Mouse (Mus musculus) CD4-positive, CD25-positive, alpha-beta regulatory T cell, adult 2 months (primary cell): ENCODE data around the gene Tmem110.

Experiments
- DNase-seq: peaks from one replicate; pipeline ENCODE4 v3.0.0-alpha.2; 2012; ENCODE audit warnings: low read depth, low spot score

Tmem110 gene

DNA sequence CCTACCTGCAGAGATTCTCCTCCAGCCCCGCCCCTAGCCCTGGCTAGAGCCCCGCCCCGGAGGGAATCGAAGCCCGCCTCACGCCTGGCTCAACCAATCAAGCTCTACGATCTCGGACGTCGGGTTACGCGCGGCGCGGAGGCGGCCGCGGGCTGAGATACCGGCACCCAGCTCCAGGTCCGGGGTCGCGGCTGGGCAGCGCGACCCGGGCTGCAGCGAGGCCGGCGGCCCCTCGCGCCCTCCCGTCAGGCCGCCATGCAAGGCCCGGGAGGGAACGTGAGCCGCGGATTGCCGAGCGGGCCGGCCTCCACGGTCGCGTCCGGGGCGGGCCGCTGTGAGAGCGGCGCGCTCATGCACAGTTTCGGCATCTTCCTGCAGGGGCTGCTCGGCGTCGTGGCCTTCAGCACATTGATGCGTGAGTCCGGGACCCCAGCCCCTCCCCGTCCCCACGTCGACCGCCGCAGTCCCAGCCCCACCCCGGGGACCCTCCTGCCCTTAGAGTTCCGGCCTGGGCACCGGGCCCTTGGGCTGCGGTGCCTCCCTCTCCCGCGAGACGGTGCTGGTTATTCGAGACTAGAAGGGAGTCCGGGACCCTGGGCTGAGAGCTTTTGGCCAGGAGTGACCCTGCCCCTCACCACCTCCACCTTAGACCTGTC lies at the start of gene Tmem110:
Gene Tmem110 (plus strand): TSS at position 115 of the 656 bp plus-strand sequence.
- peak; percentile 90 for DNase-seq

DNA sequence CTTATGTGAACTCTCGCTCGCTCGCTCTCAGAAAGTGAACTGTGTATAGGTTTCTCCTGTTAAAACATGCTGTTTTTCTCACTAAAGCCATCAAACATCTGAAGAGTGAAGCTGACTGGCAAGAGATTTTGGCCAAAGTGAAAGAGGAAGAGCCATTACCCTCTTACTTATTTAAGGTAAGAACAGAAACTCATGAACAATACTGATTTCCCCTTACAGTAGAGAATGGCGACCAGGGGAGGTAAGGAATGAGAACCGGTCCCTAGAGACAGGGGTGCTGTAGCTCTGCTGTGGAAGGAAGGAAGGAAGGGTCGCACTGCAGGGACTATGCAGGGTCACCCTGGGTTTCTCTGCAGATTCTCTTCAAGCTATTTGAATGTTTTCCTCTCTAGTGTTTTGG lies 40.8 kb upstream of the Tmem110 start:
- DNase-seq = no peak

DNA sequence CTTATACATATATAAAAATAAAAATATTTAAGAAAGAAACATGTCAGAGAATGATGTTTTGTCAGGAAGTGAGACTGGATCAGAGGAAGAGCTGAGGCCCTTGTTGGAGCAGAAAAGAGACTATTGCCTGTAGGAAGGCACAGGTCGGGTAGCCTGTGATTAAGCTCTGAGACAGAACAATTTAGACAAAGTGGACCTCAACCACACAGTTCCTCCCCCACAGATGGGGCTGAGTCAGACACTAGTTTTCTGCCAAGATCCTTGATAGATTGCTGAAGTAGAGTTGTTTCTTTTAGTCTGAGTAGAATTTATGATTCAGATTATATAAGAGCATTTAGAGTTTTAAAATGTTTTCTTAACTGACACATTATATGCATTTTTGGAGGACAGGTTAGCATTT lies 35.9 kb upstream of the Tmem110 start:
- DNase-seq = no peak

DNA sequence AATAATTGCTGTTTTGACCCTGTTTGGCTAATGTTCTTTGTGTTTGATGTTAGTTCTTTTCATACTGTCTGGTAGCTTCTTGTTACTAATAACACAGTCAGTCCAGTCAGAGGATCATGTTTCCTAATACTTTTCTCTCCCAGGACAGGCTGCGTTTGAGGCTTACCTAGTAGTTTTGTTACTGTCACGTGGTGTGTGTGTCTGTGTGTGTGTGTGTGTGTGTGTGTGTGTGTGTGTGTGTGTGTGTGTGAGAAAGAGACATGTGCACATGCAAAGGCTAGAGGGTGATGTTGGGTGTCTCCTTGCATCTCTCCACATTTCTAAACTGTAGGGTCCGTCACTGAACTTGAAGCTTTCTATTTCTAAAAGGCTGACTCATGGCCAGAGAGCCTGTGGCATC lies 32.5 kb upstream of the Tmem110 start:
- DNase-seq = no peak

DNA sequence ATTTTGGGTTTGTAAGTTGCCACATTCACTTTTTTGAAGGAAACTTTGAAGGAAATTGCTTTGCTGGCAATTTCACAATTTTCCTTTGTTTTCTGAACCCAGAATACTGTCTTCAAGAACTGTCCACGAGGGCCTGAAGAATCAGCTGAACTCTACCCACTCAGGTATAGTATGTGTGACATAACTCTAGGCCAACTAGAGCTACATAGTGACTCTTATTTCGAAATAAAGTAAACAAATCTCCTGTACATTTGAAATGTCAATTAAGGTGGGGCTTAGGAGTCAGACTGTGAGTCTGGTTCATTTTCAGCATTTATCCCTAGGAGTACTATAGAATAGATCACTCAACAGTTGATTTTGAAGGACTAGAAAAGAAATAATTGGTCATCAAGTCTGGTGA lies 23.6 kb upstream of the Tmem110 start:
- no peak for DNase-seq

DNA sequence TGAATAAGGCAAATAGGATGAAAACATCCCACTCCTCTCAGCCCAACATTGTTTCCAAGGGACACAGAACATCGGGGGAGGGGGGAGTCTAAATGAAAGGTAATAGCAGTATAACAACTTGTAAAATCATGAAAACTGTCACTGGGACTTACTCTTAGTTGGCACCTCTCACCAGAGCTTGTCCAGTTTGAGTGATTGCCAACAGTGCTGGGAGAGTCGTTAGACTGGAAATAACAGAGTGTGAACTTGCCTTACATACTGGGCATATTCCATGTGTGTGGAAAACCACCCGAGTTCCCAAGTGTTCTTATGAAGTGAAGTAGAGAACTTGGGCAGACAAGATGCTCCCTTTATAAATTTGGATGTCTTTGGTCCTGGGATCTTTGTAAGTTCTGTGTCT lies 4.3 kb upstream of the Tmem110 start:
- no peak for DNase-seq

DNA sequence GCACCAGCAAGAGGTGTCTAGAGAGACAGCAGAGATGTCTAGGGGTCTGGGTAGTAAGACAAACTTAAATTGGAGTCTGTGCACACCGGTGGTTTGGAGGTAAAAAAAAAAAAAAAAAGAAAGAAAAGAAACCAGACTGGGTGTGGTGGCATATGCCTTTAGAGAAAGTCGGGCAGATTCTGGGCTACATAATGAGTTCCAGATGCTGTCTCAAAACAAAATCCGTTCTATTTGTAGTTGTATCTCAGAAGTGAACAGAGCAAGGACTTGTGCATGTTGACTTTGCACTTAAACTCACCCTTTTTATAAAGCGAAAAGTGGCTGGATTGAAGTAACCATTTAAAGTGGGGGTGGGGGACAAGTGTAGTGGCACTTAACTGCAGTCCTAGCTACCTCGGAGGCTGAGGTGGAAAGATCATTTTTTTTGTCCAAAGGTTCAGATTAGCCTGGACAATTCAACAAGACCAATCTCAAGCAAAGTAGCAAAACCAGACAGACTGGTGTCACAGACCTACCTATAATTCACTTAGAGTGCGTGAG lies 864 bp upstream of the Tmem110 start:
- no peak for DNase-seq

DNA sequence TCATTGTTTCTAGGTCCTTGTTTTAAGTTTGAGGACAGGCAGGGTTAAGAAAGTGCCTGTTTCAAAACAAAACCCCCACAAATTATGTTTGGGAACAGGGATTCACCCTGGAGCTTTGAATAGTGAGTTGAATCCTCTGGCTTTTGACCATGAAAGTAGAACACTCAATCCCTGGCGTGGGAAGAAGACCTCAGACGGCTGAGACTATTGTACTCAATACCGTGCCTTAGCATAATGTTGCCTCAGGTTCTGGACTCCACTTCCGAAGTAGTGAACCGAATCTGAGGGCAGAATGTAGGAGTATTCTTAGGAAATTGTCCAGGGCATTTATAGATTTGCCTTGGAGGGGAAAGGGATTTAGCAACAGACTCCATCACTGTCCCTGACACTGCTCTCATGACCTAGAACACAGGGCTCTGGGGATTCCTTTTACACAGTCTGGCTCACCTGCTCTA lies 342 bp upstream of the Tmem110 start:
- DNase-seq = no peak

DNA sequence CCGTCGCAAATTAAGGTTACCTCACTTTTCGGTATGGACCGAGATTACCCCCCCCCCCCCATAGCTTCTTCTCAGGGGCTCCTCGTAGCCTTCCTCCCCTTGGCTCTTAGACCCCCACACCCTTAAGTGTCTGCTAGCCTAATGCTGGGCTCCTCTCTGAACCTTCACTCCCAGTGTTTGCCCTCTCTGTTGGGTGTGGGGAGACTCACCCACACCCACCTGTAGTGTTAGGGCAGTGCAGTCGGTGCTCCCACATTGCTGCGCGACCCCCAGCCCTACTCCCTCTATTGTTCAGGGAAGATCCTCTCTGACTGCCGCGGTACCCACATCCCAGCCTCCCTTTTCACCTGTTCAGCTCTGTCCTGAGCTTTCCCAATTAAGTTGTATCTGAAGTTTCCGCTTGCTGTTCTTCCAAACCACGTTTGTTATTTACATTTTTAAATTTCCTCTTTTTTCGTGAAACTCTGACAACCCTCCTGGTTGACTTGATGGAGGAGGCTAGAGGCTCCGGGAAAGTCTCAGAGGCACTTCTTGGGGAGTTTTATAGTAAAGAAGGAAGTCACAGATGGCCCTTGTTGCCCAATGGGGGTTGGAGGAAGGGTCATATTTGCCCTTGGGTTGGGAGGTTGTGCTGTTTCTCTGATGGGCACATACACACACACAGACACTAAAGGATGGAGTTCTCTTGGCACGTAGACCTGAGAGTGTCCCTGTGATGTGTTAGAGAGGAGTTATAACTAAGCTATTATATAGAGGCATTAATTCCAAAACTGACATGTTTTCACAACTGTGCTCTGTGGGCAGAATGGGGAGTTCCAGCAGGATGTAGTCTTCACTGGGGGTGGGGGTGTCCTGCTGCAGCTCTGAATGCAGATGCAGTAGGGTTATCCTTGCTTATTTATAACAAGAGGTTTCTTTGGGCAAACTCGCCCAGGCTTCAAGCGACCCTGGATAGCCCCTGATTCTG lies 1.1 kb downstream of the Tmem110 start:
- DNase-seq = peak; percentile 25

DNA sequence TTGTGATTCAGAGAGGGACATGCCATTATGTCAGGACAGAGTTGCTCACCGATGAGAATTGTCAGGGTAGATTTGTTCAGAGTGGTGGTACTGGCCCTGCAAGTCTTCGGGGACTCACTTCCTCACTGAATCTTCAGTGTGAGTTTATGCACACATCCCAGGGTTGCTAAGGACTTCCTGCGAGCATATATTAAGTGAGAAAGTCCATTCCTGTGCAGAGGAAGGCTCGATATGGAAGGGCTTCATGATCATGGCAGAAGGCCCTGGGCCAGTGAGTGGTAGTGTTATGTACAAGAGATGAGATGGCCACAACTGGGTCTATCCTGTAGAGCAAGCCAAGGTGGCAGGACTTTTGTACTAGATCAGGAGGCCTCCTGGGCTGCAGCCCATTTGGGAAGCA lies 2.1 kb downstream of the Tmem110 start:
- DNase-seq = no peak

DNA sequence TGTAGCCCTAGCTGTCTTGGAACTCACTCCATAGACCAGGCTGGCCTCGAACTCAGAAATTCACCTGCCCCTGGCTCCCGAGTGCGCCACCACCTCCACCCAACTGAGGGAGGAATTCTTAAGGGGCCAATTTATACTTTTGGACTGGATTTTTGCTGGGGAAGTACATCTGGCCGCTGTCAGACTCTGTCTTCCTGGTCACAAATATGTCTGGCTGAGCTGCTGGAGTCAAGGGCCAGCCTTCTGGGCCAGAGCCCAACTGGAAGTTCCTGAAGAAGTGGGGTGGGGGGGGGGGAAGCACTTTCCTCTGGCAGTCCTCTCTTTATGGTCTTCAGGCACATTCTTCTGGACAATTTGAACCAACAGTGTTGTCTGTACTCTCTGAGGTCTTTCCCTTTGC lies 2.7 kb downstream of the Tmem110 start:
- no peak for DNase-seq

DNA sequence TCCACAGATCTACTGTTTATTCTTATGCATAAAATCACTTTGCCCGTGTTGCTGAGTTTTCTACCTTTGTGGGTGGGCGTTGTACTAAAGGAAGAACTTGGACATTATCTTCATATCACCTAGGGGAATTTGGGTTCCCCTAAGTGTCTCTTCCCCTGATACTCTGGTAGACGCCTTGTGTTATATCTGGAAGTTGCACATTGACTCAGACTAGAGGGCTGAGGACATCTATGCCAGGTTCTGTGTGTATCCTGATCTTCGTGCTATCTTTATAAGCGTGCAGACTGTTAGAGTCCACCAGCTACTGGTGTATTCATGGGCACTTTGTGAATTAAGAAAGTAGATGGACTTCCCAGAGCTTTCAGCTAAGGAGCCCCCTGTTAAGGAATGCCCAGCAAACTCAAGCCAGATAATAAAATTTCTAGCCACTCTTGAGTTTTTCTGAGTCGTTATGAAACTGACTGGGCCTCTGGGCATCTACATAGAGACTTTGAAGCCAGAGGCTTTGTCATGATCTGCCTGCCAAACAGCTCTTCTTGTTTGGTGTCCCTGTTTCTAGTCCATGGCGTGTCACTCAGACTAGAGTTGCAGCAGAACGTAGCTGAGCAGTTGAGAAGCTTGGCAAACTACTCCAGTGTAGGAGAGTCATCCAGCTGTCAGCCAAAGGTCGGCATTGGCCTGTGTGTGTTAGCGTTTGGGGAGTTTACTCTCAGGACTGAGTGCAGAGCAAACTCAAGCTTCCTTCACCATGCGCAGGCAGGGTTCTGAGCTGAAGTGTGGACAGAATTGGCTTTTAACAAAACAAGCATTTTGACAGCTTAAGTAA lies 3.5 kb downstream of the Tmem110 start:
- DNase-seq = no peak

DNA sequence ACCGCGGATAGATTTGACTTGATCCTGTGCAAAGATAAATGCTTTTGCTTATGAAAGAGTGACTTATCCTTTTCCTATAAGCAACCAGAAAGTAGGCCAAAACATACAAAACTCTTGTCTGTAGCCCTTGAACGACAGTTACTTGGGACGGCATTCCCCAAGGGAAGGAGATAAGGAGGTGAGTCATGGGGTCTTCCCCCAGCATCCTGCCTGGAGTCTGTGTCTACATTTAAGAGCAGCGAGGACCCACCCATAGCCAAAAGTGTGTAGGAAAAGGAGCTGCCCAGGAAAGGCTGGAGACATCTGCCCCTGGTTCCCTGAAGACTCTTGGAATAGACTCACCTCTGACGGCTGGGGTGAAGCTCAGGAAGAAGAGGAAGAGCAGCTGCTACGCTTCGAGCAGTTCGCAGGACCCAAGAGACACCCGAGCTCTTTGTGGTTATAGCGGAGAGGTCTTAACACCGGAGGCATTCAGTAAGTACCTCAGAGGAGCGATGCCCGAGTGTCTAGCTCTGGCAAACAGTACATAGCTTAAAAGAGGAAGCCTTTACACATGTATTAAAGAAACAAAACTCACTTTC lies 12.1 kb downstream of the Tmem110 start:
- no peak for DNase-seq

DNA sequence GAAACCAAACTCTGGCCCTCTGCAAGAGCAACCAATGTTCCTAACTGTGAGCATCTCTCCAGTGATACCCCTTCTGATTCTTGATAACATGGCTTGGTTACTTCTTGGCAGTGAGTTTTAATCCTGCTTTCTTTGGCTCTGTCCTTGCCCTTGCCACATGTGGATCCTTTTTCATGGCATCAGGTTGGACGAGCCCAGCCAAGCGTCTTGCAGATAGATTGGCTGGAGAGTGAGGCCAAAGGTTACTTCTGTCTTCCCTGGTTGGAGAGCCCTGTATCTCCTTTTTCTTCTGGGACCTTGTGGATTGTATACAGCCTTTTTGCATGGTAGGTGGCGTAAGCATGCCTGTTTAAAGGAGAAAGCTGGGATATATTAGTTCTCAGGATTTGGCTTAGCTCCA lies 18.3 kb downstream of the Tmem110 start:
- no peak for DNase-seq

DNA sequence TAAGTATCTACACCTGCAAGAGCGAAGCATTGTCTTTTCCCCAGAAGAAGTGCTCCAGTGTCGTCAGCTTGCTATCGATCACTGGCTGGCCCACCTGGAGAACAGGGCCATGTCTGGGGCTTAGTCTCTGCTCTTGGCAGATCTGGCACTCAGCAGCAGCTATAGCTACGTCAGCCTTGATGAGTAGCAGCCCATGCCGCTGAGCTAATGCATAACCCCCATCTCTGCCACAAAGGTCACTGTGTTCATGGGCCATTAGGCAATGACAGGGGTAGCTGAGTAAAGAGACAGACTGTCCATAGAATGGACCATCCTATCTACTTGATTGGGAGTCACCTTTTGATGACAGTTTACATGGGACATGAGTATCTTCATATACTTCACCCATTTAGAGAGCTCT lies 25.1 kb downstream of the Tmem110 start:
- no peak for DNase-seq

DNA sequence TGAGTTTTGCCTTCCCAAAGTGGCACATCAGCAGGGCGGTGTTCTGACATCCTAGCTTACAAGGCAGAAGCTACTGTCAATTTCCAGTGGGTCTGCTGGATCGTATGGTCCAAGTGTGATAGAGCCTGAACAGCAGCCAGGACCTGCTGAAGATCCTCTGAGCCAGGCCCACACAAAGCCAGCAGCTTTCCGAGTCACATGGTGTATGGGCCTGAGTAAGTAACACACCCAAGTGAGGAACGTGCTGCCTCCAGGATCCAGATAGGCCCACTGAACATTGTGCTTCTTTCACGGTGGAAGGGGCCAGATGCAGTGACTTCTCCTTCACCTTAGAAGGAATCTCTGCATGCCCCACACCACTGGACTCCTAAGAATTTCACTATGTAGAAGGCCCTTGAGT lies 26.9 kb downstream of the Tmem110 start:
- DNase-seq = no peak

DNA sequence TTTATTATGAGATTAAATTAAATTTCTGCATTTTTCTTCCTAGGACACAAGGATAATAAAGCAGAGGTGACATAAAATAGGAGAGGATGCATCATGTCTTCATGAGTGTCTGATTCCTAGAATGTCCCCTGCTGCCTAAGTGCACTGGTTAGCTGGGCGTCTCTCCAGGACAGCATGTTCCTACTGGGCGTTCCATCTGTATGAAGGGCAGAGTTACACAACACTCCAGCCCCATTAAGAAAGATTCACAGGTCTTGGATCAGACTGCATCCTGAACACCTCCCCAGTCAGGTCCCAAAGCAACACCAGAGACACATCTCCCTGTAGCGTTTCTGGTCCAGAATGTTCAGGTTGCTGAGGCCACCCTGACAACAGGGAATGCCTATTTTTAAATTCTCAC lies 29.9 kb downstream of the Tmem110 start:
- DNase-seq = no peak

DNA sequence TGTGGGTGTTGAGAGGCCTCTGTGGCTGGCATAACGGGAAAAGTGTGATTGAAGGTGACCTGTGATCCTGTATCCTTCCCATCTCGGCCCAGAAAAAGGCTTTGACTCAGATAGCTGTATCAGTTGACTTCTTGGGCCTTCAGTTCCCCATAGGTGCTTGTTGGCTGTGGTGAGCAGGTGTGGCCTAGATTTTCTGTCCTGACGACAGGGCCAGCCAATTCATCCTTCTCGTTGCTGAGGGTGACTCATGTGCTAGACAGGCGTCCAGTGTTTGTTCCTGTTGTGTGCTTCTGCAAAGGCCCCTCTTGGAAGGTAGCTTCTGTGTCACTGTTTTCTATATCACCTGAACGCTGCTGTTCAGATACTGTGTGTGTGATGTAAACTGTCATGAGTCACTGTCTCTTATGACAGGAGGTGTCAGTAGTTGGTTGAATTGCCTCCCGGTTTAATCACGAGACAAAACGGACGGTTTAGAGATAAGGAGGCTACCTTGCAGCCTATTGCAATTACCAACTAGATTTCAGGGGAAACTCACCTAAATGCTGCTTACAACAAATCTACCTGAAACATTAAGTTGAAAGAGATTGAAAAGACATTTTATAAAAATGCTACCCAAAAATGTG lies 31.6 kb downstream of the Tmem110 start:
- no peak for DNase-seq

DNA sequence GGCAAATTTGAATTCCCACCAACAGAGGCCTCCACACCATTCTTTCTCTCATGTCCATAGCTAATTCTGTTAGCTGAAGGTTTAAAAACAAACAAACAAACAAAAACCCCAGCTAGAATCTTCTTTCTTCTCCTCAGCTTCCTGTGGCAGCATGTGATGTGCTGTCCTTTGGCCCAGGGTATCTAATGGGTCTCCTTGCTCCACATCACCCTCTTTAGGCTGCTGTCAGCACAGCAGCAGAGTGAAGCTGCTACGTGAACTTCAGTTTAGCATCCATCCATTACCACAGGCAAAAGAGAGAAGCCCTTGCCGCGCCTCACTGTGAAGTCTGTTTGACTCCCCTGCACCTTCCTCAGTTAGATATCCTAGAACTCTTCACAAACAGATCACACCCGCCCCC lies 32.6 kb downstream of the Tmem110 start:
- peak; percentile 37 for DNase-seq

DNA sequence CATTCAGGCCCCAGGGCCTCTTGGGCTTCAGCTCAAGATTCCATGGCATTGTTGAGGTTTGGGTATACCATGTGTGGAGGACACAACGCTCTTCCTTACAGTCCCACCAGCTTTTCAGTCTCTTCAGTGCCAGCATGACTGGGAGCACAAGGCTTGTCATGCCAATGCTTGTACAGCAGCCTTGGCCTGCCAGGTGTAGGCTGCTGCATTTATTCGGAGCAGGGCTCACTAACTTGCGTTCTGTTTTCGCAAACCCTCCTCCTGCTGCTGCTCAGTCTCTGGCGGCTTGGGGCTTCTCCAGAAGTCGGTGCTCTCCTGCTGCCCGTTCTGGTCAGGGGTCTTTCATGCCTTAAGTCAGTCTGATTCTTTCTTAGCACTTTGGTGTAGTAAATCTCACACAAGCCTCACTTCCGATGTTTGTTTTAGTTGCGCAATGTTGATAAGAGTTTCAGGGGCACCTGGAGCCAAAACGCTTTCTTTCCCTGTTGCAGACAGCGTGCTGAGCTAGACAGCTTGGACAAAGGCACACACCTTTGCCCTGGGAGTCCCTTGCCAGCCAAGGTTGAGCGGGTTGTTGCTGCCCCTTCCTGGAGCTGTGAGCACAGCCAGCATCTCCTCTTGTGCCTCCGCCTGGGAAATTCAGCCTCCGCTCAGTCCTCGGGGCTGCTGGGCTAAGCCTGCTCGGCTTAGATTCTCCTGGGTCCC lies 36.2 kb downstream of the Tmem110 start:
- DNase-seq = no peak
